Mouse (Mus musculus) heart, adult 2 months (tissue): Measurements from ENCODE around the gene Mrpl14.

ENCODE experiments used
- CTCF ChIP-seq: fragments of 200-600 bp; IDR thresholded peaks from 2 replicates; pipeline ENCODE4 v1.8.1; 2022; ENCODE audit warnings: antibody characterized with exemption, mild to moderate bottlenecking, moderate library complexity
- EP300 ChIP-seq: fragments of 200-500 bp; IDR thresholded peaks from 2 replicates; pipeline ENCODE4 v1.6.1; 2011; ENCODE audit warnings: low read depth, low read length, control low read depth; ENCODE audit not compliant: insufficient read depth

- TF ChIP-seq EP300 (0 out of 2 replicates have a peak, but pooled peaks have one; percentile 27), CTCF (0 out of 2 replicates have a peak, but pooled peaks have one; percentile 97)
These were observed 22.8 kb upstream of the Mrpl14 start for GRCm38 (mm10) chr17:45663106-45663919.
